Mouse (Mus musculus): Measurements from ENCODE around the gene Tbc1d22b.

The Tbc1d22b gene

GRCm38 (mm10) chr17:29541419-29541818, 8.2 kb upstream of the Tbc1d22b start:
- DNase-seq (ENCODE audit: low spot score): no peak

- DNase-seq (ENCODE audit: low spot score): no peak
Measured at GRCm38 (mm10) chr17:29542831-29543690, 6.5 kb upstream of the Tbc1d22b start.

- DNase-seq (ENCODE audit: low spot score): no peak
Measured at GRCm38 (mm10) chr17:29544064-29544463, 5.5 kb upstream of the Tbc1d22b start.

GRCm38 (mm10) chr17:29545241-29545640, 4.3 kb upstream of the Tbc1d22b start:
- no peak for DNase-seq (ENCODE audit: low spot score)

- DNase-seq (ENCODE audit: low spot score): no peak
Measured at GRCm38 (mm10) chr17:29548494-29548893, 1.1 kb upstream of the Tbc1d22b start.

GRCm38 (mm10) chr17:29548994-29549393, 591 bp upstream of the Tbc1d22b start:
- DNase-seq (ENCODE audit: low spot score): no peak

- no peak for DNase-seq (ENCODE audit: low spot score)
Measured at GRCm38 (mm10) chr17:29551019-29551418, 1.4 kb downstream of the Tbc1d22b start.

- no peak for DNase-seq (ENCODE audit: low spot score)
Measured at GRCm38 (mm10) chr17:29552162-29552732, 2.7 kb downstream of the Tbc1d22b start, which contains the start of gene Tmem217. TSS of gene Tmem217 (minus strand) at chr17:29552385.

GRCm38 (mm10) chr17:29554176-29554575, 4.6 kb downstream of the Tbc1d22b start:
- no peak for DNase-seq (ENCODE audit: low spot score)

GRCm38 (mm10) chr17:29556456-29556855, 6.9 kb downstream of the Tbc1d22b start:
- no peak for DNase-seq (ENCODE audit: low spot score)

GRCm38 (mm10) chr17:29556893-29557292, 7.3 kb downstream of the Tbc1d22b start:
- no peak for DNase-seq (ENCODE audit: low spot score)

GRCm38 (mm10) chr17:29558476-29558875, 8.9 kb downstream of the Tbc1d22b start:
- no peak for DNase-seq (ENCODE audit: low spot score)

GRCm38 (mm10) chr17:29565521-29565920, 15.9 kb downstream of the Tbc1d22b start:
- DNase-seq (ENCODE audit: low spot score): no peak

- no peak for DNase-seq (ENCODE audit: low spot score)
Measured at GRCm38 (mm10) chr17:29568435-29568834, 18.9 kb downstream of the Tbc1d22b start.

- DNase-seq (ENCODE audit: low spot score): no peak
Measured at GRCm38 (mm10) chr17:29569831-29570230, 20.2 kb downstream of the Tbc1d22b start.

- DNase-seq (ENCODE audit: low spot score): no peak
Measured at GRCm38 (mm10) chr17:29579579-29580126, 30.1 kb downstream of the Tbc1d22b start.

- no peak for DNase-seq (ENCODE audit: low spot score)
Measured at GRCm38 (mm10) chr17:29583569-29583968, 34.0 kb downstream of the Tbc1d22b start.

- no peak for DNase-seq (ENCODE audit: low spot score)
Measured at GRCm38 (mm10) chr17:29584306-29584705, 34.7 kb downstream of the Tbc1d22b start.

GRCm38 (mm10) chr17:29584737-29585136, 35.2 kb downstream of the Tbc1d22b start:
- no peak for DNase-seq (ENCODE audit: low spot score)

- DNase-seq (ENCODE audit: low spot score): no peak
Measured at GRCm38 (mm10) chr17:29585446-29585845, 35.9 kb downstream of the Tbc1d22b start.

- DNase-seq (ENCODE audit: low spot score): no peak
Measured at GRCm38 (mm10) chr17:29586921-29587320, 37.3 kb downstream of the Tbc1d22b start.

- DNase-seq (ENCODE audit: low spot score): no peak
Measured at GRCm38 (mm10) chr17:29589221-29589898, 39.8 kb downstream of the Tbc1d22b start.
